Mouse (Mus musculus) left cerebral cortex, postnatal 14 days (tissue): ENCODE data around the gene Prlr. TPM values are rescaled to one million over a fixed set of nuclear protein-coding genes. Genes with fewer than 3 reads are reported as not detected.
A peak's percentile ranks its signal among the peaks of the same experiment; 100 is the strongest.

Source experiments
- DNase-seq, 2 experiments: peaks; one replicate each; pipeline ENCODE4 v3.0.0; 2021 to 2022; ENCODE audit warnings: low spot score in 2 of 2, mixed read lengths in 1 of 2
- intact Hi-C: fragments of 180-260 bp; cut with DNase I; formaldehyde crosslinking; loops from one replicate; pipeline ENCODE4 v1.15.1; 2025
- long read RNA-seq, 2 experiments: library from polyadenylated mRNA; stranded (forward); transcript quantifications; one replicate each; pipeline ENCODE4 v2.0.0; 2021
- total RNA-seq, 2 experiments: library from RNA; stranded (reverse); gene quantifications; 2 replicates each; pipeline ENCODE4 v1.2.3; 2021

Gene Prlr
- 1 to 10 TPM; 1.3 to 1.9 TPM for total RNA-seq
- long read RNA-seq, experiment 1 = 0 reads
- long read RNA-seq, experiment 2 = 0 reads

DNA sequence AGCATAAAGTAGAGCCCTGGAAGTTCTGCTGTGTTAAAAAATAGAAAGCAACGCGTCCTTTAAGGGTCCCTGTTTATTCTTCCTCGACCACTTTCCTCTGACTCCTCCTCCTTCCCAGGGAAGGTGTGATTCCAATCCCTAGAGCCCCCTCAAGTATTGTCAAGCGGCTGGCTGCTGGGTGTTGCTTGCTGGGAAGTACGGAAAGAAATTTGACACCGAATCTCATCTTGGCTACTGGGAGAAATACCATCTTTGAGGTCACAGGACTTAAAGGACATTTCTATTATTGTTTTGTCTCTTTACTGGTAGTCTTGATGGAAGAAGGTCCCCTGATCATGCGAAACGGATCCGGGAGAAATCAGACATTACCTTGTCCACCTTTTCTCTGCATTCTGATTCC is at the start of gene Prlr:
Prlr (plus strand) TSS at position 156 of the 400 bp plus-strand sequence.
- intact Hi-C loops = no loop called here
- no peak for DNase-seq

DNA sequence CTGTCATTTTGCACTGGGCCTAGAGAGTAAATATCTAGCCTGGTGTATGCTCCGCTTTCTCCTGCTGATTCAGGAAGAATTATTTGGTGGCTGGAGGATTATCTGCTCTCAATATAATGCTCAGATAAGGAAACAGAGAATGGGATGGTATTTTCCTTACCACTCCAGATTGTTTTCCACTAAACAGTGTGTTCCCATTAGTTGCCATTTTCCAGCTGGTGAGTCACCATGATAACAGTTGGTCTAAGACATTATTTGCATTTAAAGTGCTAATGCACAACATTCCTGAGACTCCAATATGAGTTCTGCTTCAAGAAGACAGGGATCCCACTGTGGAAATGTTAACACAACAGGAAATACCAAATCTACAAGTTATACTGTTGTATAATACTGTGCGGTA is 43.3 kb upstream of the Prlr start:
- no peak for DNase-seq

DNA sequence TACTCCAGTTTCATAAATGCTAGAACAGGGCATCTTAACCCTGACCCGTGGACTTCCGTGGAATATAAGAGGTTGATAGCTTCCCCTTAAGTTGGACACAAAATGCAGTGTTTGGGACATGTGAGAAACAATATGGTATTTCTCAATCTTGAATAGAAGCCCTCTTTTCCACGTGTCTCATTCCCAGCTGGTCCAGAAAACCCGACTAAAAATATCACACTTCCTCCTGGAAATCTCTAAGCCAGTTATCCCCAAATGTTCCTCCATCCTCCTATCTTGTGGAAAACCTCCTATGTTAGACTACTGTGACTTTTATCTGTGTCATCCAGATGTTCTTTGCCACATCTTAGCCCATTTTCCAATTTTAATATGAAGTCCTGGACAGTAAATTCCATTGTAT is 42.1 kb upstream of the Prlr start:
- intact Hi-C loops = no loop called here

More for the DNA sequence above, 43.3 kb upstream of the Prlr start:
- intact Hi-C loops = no loop called here

DNA sequence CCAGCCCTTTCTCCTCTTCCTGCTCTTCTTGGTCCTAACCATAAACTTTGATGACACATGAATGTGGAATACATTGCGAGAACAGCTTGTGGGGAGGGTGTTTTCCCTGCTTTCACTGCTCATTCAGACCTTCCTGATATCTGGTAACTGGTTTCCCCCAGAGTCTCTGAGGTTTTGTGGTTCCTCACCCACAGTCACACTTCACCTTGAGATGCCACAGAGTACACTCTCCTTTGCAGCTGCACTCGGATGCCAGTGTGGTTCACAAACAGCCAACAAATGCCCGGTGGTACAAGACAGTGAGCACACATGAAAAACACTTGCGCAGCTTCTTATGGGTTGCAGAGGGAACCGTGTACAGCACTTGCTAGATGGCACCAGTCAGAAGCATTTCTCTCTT is 32.5 kb upstream of the Prlr start:
- intact Hi-C loops = no loop called here
- no peak for DNase-seq

More for the DNA sequence above, 42.1 kb upstream of the Prlr start:
- DNase-seq = peak; percentile 2 to 3

DNA sequence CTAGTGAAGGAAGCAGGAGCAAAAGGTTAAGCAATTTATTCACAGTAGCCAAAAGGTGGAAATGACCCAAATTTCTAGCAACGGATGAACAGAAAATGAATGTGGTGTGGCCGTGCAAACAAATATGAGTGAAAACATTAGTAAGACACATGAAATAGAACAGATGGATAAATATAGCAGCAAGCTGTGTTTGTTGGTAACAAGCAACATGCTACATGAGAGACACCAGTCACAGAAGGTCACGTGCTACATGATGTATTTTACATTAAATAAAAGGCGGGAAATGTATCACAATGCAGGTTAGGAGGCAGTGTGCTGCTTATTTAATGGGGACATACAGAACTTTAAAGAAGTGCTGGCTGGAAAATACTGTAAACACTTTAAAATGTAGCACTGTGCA is 28.8 kb upstream of the Prlr start:
- intact Hi-C loops = no loop called here
- DNase-seq = no peak

DNA sequence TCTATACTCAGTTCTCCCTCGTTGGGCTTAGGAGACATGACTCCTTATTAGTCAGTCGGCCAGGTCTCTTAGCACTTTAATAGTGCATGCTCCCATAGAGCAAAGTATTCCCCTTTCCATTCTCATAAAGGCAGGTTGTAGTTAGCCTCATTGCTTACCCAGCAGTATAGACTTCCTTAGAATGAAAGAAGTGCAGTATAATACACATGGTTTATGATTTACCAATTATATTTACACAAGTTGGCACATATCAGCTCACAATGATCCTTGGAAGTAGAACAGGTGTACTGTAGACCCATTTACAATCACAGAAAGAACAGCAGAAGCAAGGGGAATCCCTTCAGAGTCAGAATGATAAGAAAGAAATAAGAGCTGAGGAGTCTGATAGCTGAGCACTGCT is 16.4 kb upstream of the Prlr start:
- intact Hi-C loops = no loop called here
- DNase-seq = no peak

DNA sequence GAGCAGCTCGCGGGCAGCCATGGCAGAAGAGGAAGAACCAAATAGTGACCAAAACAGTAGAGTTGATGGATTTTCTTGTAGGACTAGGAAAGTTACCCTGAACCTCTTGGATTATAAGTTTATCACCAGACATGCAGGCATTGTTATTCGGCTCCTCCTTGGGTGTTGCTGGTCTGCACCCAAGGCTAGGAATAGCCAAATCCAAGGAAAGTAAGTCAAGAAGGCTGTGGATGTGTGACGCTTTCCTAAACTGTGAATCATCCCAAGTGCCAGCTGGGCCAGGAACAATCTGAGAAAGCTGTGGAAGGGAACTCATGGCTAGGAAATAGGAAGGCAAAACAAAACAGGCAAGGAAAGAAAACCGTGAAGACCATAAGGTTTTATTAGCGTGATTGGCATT is 2.0 kb upstream of the Prlr start:
- no peak for DNase-seq
- intact Hi-C loops = no loop called here

DNA sequence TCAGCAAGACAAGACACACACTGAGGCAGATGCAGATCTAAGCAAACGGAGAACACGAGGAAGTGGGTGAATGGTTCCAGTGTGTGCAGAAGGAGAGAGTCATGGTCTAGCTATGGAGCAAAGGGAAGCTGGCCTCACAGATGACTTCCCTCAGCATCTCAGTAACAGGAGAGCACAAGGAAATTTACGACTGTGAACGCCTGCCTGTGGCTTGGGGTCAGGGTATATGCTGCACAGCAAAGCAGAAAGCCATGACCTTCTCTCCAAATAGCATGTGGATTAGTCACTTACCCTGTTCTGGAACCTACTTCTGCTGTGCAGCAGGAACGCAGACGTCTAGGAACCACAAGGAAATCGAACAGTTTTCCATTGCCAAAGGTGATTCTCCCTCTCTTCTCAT is 1.4 kb upstream of the Prlr start:
- DNase-seq = no peak
- intact Hi-C loops = no loop called here

DNA sequence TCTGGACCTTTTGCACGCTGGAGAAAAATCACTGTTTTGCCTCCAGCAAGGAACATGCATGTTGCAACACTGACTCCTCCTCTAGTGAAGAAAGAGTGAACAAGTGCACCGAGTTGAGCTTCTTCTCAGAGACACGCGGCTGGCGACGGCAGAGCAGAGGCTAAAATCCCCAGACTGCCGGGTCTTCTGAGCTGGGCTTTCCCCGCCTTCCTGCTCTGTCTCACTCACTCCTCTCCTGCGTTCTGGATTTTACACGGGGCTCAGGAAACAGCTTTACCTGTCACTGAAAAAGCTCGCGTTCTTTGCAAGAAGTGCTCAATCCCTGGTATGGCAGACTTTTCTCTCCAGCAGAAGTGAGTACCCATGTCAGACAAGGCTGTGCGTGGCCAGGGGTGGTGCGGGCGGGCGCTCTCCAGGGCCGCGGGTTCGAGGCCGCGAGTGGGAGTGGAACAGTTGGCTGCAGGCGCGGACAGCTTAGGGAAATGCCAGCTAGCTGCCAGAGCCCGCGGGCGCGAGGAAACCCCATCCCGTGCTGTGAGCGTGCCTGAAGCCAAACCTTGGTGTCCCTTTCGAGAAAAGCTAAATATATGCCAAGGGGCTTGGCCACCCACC is 587 bp downstream of the Prlr start:
- intact Hi-C loops = no loop called here
- DNase-seq = peak; percentile 16 to 20

DNA sequence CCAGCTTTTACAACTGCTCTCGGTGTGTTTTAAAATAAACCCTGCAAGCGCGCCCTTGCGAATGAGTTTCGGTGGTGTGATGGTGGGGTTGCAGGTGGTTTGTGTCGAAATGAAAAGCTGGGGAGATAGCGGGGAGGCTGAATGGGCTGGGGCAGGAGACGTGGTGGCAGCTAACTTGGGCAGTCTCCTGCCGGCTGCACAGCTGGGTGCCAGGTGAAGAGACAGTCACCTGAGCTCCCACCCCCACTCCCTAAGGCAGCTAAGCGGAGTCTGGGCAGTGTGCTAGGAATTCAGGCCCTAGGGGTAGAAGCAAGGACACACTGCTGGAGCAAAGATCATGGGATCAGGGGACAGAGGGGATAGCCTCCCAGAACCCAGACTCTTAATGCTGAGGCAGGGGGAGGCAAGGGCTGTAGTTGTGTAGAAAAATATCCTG is 1.1 kb downstream of the Prlr start:
- intact Hi-C loops = no loop called here

DNA sequence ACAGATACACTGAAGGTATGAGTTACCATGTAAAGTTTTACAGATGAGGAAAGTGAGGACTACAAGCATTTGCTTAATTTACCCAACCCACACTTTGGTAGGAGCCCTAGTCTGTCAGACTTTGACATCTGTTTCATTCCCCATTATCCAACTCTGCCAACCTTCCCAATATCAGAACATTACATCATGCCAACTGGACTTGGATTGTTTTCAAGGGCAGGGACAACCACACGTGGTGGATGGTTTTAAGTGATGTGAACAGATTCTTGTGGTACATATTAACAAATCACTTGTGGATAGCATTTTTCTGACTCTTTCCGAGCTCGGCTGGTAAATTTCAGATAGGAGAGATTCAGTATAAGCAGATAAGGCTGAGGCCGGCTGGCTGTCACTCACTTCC is 3.7 kb downstream of the Prlr start:
- intact Hi-C loops = no loop called here
- DNase-seq = no peak

More for the DNA sequence above, 1.1 kb downstream of the Prlr start:
- DNase-seq = no peak

DNA sequence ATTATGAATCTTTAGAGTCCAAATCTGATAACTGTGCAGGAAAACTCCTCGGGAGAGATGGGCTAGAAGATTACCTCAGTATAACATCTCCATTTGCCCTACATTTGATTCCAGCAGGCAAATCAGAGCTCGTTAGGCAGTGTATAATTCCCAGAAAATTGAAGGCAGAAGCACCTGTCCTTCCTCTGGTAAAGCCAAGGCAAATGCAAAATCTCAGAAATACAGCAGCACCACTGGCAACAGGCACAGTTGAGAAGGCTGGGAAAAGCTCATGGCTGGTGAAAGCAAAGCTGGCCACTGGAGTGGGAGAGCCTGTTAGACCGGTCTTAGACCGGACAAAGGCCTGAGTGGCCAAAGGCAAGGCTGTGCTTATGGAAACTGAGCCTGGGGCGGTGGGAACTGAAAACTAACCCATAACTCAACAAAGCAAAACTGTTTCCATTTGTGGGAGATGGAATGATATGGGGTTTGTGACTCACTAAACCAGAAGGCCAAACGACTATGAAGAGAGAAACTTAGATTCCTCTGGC is 15.1 kb downstream of the Prlr start:
- no peak for DNase-seq
- intact Hi-C loops = no loop called here

DNA sequence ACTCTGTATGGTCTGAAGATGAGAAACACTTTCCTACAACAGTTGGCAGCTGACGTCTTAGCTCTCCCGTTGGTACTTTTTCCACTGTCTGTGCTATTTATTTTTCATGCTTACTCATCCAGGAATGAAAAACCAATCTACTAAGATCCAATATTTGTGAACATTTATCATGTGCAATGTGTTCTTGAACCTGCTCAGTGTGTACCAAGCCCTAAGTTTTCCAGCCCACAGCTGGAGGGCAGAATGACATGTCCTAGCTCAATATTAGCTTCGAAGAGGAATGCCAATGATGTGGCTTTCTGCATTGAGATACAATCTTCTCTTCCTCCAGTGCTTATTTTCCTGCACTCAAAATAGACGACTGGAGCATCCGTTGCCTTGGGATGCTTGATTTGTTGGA is 24.0 kb downstream of the Prlr start:
- intact Hi-C loops = no loop called here
- DNase-seq = no peak

DNA sequence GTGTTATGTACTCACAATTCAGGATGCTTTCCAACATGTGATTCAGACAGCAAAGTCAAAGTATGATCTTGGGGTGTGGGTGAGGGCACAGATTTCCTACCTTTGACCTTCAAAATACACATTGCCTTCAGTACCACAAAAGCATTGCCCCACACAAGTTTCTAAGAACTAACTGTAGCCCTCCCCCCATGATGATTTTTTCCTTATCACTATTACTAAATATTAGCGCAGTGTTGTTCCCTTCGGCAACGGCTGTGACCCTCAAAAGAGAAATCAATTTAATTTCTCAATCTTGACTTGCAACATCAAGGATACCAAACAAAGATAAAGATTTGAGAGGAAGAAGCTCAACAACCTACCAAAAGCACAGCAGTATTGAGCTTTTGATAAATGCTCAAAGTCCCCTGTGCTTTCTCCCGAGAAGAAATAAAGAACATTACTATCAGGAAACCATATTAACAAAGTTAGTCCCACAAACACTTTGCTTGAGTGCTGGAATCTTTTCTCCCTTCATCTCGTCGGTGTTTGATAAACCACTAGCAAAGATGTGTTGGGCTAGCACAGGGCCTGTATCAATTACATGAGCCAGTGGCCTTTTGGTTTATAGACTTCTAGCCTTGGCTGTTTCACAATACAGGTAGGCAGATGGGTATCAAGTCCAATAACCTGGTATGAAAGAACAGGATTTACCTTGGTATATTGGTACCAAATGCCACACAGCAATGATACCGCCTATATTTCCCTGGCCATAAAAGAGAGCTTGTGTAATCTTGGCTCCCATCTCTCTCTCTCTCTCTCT is 25.7 kb downstream of the Prlr start:
- intact Hi-C loops = no loop called here
- no peak for DNase-seq

DNA sequence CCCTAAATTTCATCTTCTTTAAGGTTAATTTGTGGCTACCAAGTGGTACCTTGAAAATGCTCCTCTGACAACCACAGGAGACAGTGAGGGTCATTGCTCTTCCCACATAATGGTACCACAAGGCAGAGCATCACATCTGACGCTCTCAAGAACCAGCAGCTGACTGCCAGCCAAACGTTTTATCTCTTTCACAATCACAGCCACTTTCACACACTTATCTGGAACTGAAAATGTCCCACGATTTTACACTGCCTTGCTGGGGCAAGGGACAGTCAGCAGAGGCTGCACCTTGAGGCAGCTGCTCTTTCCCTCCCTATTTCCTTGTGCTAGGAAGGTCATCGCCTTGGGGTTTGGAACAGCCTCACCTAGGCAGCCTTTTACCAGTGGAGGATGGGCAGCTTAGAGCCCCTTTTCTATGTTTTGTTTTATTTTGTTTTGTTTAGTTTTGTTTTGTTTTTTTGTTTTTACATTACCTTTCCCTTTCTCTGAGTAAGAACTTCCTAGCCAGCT is 33.3 kb downstream of the Prlr start:
- intact Hi-C loops = no loop called here
- DNase-seq = no peak

DNA sequence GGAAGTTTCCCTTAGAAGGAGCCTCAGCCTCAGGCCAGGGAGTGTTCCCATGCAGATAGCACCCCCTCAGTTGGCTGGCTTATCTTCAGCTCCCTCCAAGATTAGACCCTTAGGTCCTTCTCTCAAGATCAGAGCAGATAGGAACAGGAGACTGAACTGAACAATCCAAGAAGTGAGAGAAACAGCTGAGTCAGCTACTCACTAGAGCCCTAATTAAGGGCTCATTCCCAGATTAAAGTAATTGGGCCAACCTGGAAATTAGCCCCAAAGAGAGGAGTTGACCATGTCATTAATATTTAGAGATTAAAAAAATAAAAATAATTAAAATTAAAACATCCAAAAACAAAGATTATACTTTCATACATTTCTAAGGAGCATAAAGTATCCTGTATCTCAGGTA is 35.0 kb downstream of the Prlr start:
- no peak for DNase-seq
- intact Hi-C loops = no loop called here

DNA sequence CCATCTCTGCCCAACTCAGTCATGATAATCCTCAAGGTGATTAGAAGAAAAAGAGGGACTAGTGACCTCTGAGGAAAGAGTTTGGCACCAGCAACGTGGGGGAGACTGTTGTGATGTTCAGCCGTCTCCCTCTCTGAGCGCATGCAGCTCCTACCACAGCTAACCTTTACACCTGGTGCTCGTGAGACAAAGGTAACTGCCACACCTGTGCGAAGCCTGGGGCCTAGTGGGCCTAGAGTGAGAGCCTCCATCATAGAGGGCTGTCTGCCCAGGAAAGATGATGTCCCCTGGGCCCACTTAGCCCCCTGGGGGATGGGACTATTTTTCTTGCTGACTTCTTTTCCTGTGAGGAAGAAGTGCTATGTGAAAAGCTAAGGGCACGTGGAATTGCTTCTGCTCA is 36.2 kb downstream of the Prlr start:
- DNase-seq = no peak
- intact Hi-C loops = no loop called here

DNA sequence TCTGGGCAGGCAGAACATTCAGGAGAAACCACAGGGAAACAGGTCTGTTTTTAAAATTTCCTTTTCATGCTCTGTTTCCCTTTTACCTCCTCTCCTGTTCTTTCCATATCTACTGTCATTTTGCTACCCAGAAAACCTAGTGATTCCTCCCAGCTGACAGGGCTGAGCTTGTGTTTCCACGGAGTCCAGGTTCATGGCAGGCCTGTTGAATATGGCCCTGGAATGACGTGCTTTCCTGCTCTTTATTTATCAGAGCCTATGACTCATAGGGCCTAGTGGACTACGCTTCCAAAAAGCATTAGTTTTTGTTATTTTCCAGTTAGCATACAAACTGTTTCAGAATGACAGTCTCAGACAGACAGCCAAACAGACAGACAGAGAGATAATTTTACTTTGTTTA is 36.7 kb downstream of the Prlr start:
- intact Hi-C loops = no loop called here
- DNase-seq = no peak

DNA sequence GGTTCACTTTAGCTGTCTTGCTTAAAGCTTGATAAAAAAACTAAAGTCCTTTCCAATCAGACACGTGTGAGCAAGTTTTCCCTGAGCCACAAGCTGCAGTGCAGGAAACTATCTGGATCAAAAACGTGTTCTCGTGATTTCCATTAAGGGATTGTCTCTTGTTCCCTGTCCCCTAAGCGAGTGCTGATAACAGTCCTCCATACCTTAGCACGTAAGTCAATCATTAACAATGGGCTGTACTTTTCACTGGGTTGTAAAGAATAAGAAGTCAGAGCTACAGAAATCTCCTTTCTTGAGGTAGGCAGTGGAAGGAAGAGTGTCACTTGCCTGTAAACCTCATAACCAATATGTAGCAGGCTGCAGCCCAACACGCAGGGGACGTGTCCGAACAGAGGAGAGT is 38.7 kb downstream of the Prlr start:
- intact Hi-C loops = no loop called here

DNA sequence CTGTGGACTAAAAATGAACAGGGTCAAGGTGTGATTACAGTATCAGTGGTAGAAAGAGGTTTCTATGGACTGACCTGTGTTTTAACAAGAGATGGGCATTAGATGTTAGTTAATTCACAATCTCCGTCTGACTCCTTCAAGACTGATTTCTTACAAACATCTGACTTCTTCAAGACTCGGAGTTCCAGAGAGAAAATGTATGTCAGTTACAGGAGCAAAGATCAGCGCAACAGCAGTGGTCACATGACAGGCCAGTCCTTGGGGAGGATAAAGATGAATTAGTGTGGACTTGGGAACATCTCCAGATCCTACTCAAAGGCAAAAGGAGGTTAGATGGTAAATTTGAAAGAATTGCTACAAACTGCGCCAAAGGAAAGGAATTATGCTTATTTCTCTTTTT is 39.2 kb downstream of the Prlr start:
- no peak for DNase-seq
- intact Hi-C loops = no loop called here

More for the DNA sequence above, 38.7 kb downstream of the Prlr start:
- DNase-seq = no peak
